Comparison of ENCODE assay signal across 8 mouse cellular contexts in genomic region chr16:50528677-50529510, GRCm38 (mm10).
DNase-seq lines count a peak whose midpoint lies in the region; ATAC-seq lines count a peak whose summit lies in the region.

No protein-coding gene starts in this region.

- ATAC-seq in intestine, embryonic 16.5 days = peak; percentile 95

- H3K4me2 ChIP-seq in intestine, embryonic 16.5 days (ENCODE audit: low read depth, low read length) = peak overlapping the region; percentile 96

- peak; percentile 86 to 95 for DNase-seq in adrenal gland, adult (ENCODE audit: inconsistent age in 2 of 2, low spot score in 1 of 2)
- DNase-seq in embryo, embryonic 10.5 days (ENCODE audit: low spot score) = peak; percentile 85
- peak; percentile 58 to 64 for DNase-seq in gastrocnemius, postnatal 36 days
- DNase-seq in left cerebral cortex, postnatal 25 days (ENCODE audit: low spot score in 2 of 2) = peak; percentile 67 to 76
- peak; percentile 82 for DNase-seq in mesoderm, embryonic 11.5 days (ENCODE audit: low read depth, low spot score)
- peak; percentile 61 for DNase-seq in right cerebral cortex, postnatal 4 days
- peak; percentile 86 for DNase-seq in yolk sac, embryonic 10.5 days (ENCODE audit: low spot score)

- no peaks in the 10 kb centered on the region for H3K27me3 ChIP-seq in intestine, embryonic 16.5 days (replicated peaks; ENCODE audit: control insufficient read depth, insufficient read depth, low read length)

- no peaks in the 10 kb centered on the region for H3K9me3 ChIP-seq in intestine, embryonic 16.5 days (ENCODE audit: control insufficient read depth, low read length)

- WGBS in intestine, embryonic 16.5 days = under 1% methylated on average over 81 of the region's 81 CpGs

- no peaks in the 10 kb centered on the region; the same call in 1 of the 2 replicates for H3K4me1 ChIP-seq in intestine, embryonic 16.5 days (ENCODE audit: control insufficient read depth, insufficient read depth, low read length)

- intact Hi-C loops in gastrocnemius, postnatal 36 days (cut with DNase I) = loop anchor here (5.0 to 10.0 kb wide), 2 partner anchors 97 to 154 kb away; partner anchors contain the start of gene Bbx
- intact Hi-C loops in left cerebral cortex, postnatal 25 days (cut with DNase I) = loop anchor here (1.0 to 10.0 kb wide), 4 partner anchors 98 to 274 kb away; no protein-coding TSS in a partner anchor

- peak overlapping the region; percentile 82 for H3K9ac ChIP-seq in intestine, embryonic 16.5 days (ENCODE audit: low read depth, low read length)

- H3K36me3 ChIP-seq in intestine, embryonic 16.5 days (ENCODE audit: control insufficient read depth, insufficient read depth, low read length) = no peaks in the 10 kb centered on the region

- H3K4me3 ChIP-seq in intestine, embryonic 16.5 days (ENCODE audit: low read length) = peak overlapping the region; percentile 76

- peak overlapping the region; percentile 96 for H3K27ac ChIP-seq in intestine, embryonic 16.5 days (ENCODE audit: low read length)

Comparison
In these comparisons a context has a peak if more than half of its experiments do, and no peak if none do; other contexts are left out.
1. Peak in every context shown above with its lines: DNase-seq, ATAC-seq, H3K4me3 ChIP-seq and H3K27ac ChIP-seq.